Mouse (Mus musculus) forebrain, embryonic 16.5 days (tissue): ENCODE measurements at regions not wholly inside any gene's neighbourhood (a gene's known extent, or its start where the extent isn't known, plus 50 kb on each side); places are given as distances from the start of the nearest gene placed in this dataset.

Source experiments
- ATAC-seq: fragments of 200-750 bp; cut with Nextera tagmentation; 2 replicates; pipeline ENCODE4 v1.8.0; 2017; ENCODE audit warnings: mild to moderate bottlenecking, moderate library complexity
- H3K27ac ChIP-seq: fragments of 300-500 bp; sonication (generic); 2 replicates; pipeline ENCODE4 v1.5.1; 2014; ENCODE audit warnings: low read length, control low read depth
- H3K27me3 ChIP-seq: fragments of 300-500 bp; sonication (generic); replicated peaks from 2 replicates; pipeline ENCODE4 v1.6.1; 2014; ENCODE audit warnings: low read length; ENCODE audit not compliant: control insufficient read depth, insufficient read depth
- H3K36me3 ChIP-seq: fragments of 300-500 bp; sonication (generic); 2 replicates; pipeline ENCODE4 v1.6.1; 2014; ENCODE audit not compliant: control insufficient read depth, insufficient read depth
- H3K4me1 ChIP-seq: fragments of 300-500 bp; sonication (generic); replicated peaks from 2 replicates; pipeline ENCODE4 v1.6.1; 2014; ENCODE audit warnings: low read length; ENCODE audit not compliant: control insufficient read depth, insufficient read depth
- H3K4me2 ChIP-seq: fragments of 300-500 bp; sonication (generic); 2 replicates; pipeline ENCODE4 v1.6.1; 2014; ENCODE audit warnings: mild to moderate bottlenecking, low read length, control low read depth
- H3K4me3 ChIP-seq: fragments of 300-500 bp; sonication (generic); replicated peaks from 2 replicates; pipeline ENCODE4 v1.5.1; 2014; ENCODE audit warnings: mild to moderate bottlenecking, low read length, control low read depth
- H3K9ac ChIP-seq: fragments of 300-500 bp; sonication (generic); replicated peaks from 2 replicates; pipeline ENCODE4 v1.6.1; 2014; ENCODE audit warnings: low read depth, low read length, control low read depth
- H3K9me3 ChIP-seq: fragments of 300-500 bp; sonication (generic); 2 replicates; pipeline ENCODE4 v1.6.1; 2016; ENCODE audit warnings: low read length; ENCODE audit not compliant: control insufficient read depth
- WGBS: fragments of 180-500 bp; shearing (Covaris S2); extraction: QIAGEN DNeasy Blood & Tissue Kit; methylation state at CpG from one replicate; pipeline ENCODE4 v1.1.7; 2014; 5-methylcytosine and 5-hydroxymethylcytosine counted together

DNA sequence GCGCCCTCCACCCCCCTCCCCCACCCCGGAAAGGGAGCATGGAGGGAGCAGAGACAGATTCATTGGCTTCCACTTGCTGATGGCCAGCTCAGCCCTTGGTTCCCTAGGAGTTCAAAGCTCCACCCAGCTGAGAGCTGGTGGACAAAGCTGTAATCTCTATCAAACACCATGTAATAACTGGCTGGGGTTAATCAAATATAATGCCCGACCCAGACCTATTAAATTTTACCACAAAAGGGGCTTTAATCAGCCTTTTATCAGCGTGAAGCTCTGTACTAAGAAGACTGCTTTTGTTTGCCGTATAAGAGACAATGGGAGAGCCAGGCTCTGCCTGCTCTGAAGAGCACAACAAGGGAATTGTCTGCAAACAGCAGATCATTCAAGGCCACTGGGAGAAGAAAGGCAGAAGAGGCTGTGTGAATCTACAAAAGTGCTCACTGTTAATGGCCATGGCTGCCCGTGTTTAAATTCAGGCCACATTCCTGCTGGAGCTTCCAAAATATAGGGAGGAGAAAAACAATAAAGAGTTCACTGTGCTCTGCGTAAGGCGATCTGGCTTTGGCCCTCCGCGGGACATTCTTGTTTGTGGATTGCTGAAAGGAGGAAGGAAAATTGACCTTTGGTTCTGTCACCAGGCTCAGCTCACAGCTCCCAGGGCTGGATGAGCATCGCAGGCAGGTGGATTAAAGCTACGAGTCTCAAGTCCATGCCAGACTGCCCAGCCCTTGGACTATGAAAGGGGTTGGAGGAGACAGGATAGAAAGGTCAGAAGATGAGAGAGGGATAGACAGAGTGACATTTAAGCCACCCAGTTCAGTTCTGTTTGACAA, 114.4 kb upstream of the Foxn2 start:
- peak overlapping the region; percentile 5; the same call in 1 of the 2 replicates for H3K9ac ChIP-seq
- 9% methylated on average over 12 of the region's 12 CpGs for WGBS
- ATAC-seq, result peak; percentile 59

DNA sequence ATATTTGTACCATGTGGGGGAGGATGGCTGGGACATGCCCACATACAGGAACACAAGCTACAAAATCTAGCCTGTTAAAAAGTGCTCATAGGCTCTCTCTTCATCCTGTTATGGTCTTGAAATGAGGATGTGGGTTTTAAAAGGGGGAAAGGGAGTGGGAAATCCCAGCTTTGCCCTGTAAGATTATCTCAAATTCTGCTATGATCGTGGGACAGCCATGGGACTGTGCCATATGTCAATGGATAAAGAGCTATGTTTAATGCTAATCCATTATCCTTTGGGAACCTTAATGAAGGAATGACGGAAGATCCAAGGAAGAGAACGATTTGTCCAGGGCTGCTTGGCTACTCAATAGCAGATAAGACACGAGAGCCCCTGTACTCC, 113.8 kb upstream of the Foxn2 start:
- Histone ChIP-seq H3K27ac (no peak overlapping the region), H3K9me3 (no peaks in the 10 kb centered on the region), H3K9ac (no peak overlapping the region), H3K4me1 (peaks cover 13% of the 10 kb centered on the region), H3K27me3 (no peaks in the 10 kb centered on the region), H3K4me3 (no peak overlapping the region), H3K36me3 (no peaks in the 10 kb centered on the region), H3K4me2 (no peak overlapping the region)
- ATAC-seq, result no peak
- WGBS, result 79% methylated on average over 4 of the region's 4 CpGs

More for the DNA sequence above, 114.4 kb upstream of the Foxn2 start:
- H3K4me1 ChIP-seq, result peaks cover 13% of the 10 kb centered on the region
- H3K36me3 ChIP-seq, result no peaks in the 10 kb centered on the region
- no peak overlapping the region; the same call in 1 of the 2 replicates for H3K27ac ChIP-seq
- no peak overlapping the region for H3K4me3 ChIP-seq
- no peaks in the 10 kb centered on the region for H3K9me3 ChIP-seq
- no peaks in the 10 kb centered on the region for H3K27me3 ChIP-seq
- H3K4me2 ChIP-seq, result no peak overlapping the region

DNA sequence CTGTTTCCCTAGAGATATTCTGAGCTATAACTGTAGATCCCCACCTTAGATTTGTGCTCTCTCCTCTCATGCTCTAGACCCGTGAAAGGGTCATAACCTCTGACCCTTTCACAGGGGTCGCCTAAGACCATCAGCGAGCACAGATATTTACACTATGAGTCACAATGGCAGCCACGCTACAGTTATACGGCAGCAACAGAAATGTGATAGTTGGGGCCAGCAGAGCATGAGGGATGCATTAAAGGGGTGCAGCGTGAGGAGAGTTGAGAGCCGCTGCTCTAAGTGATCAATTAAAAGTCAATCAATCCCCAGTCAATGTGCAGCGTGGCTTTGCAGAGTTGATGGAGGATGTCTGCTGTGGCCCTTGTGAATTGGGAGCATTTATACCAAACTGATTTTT, 112.7 kb upstream of the Foxn2 start:
- Histone ChIP-seq H3K4me3 (no peak overlapping the region), H3K36me3 (no peaks in the 10 kb centered on the region), H3K9me3 (no peaks in the 10 kb centered on the region), H3K27me3 (no peaks in the 10 kb centered on the region), H3K4me1 (peaks cover 13% of the 10 kb centered on the region), H3K4me2 (no peak overlapping the region), H3K9ac (no peak overlapping the region), H3K27ac (no peak overlapping the region)
- WGBS, result 70% methylated on average over 8 of the region's 8 CpGs
- ATAC-seq, result no peak

DNA sequence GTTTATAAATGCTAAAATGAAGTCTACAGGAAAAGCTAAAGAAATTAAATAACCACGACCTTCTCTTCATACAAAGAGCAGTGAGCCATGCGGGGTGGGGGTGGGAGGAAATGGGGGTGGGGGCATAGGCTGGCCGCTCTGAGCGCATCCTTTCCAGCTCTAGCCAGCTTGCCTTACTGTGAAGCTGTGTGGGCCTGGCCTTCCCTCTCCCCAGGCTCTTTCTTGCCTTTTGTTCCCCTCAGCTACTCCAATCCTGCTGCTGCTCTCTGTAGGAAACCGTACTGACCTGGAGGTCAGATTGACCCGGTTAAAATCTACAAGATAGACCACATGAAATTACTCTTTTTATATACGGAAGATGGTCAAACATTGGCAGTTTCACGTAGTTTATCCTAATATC, 111.7 kb upstream of the Foxn2 start:
- Histone ChIP-seq H3K27me3 (no peaks in the 10 kb centered on the region), H3K4me1 (peaks cover 13% of the 10 kb centered on the region), H3K9ac (no peak overlapping the region), H3K4me2 (no peak overlapping the region), H3K27ac (no peak overlapping the region), H3K9me3 (no peaks in the 10 kb centered on the region), H3K36me3 (no peaks in the 10 kb centered on the region), H3K4me3 (no peak overlapping the region)
- 15% methylated on average over 8 of the region's 8 CpGs for WGBS
- no peak for ATAC-seq

DNA sequence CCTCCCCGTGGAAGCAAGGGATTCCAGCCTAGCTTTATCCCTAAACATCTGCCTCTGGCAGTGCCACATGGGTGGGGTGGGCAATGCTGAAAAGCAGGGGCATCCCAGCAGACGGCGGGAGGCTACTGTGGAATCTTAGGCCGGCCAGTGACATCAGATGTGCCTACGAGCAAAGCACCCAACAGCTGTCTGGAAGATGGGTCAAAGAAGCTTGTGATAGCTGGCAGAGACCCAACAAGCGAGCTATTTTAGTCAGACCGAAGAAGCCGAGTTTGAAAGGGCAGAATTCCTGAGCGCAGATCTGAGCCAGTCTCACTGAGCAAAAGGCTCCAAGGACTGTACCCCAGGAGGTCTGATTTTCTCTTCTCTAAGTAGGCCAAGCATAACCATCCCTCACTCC, 110.8 kb upstream of the Foxn2 start:
- H3K9ac ChIP-seq, result no peak overlapping the region
- H3K9me3 ChIP-seq, result no peaks in the 10 kb centered on the region
- no peak for ATAC-seq
- 65% methylated on average over 9 of the region's 9 CpGs for WGBS
- H3K36me3 ChIP-seq, result no peaks in the 10 kb centered on the region
- no peak overlapping the region for H3K4me3 ChIP-seq
- H3K4me2 ChIP-seq, result no peak overlapping the region
- H3K4me1 ChIP-seq, result peaks cover 13% of the 10 kb centered on the region
- H3K27ac ChIP-seq, result no peak overlapping the region
- no peaks in the 10 kb centered on the region for H3K27me3 ChIP-seq

DNA sequence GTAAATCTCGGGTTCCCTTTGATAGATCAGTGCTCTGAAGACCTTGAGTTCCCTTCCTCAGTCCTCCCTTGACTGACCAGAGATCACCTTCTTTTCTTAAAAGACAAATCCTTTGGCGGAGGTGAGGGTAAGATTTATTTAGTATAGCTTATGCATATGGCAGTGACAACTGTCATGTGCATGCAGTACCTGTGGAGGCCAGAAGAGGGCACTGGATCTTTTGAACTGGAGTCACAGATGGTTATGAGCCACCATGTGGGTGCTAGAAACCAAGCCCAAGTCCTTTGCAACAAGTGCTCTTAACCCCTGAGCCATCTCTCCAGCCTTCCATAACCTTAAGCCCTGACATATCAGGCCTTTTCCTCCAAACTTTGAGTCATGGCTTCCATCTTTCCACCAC, 110.4 kb upstream of the Foxn2 start:
- no peak overlapping the region for H3K4me2 ChIP-seq
- no peak overlapping the region for H3K27ac ChIP-seq
- H3K9me3 ChIP-seq, result no peaks in the 10 kb centered on the region
- WGBS, result 88% methylated on average over 2 of the region's 2 CpGs
- H3K9ac ChIP-seq, result no peak overlapping the region
- H3K36me3 ChIP-seq, result no peaks in the 10 kb centered on the region
- H3K4me1 ChIP-seq, result peaks cover 13% of the 10 kb centered on the region
- H3K4me3 ChIP-seq, result no peak overlapping the region
- ATAC-seq, result no peak
- H3K27me3 ChIP-seq, result no peaks in the 10 kb centered on the region

DNA sequence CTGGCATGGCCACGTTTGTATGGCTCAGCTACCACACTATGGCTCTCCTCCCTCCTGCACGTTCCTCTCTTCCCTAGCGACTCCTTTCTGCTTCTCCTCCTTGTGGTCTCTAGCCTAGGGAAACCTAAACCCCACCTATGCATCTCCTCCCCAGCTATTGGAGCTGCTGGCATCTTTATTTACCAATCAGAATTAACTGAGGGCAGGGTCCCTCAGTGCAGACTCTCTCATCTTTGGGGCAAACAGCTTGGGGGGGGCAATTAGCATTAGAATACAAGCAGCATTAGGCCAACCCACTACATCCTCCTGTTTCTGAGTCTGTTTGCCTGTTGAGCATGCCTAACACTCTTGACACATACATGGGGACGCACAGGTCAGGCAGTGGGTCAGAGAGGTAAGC, 106.7 kb upstream of the Foxn2 start:
- H3K4me3 ChIP-seq, result no peak overlapping the region
- H3K9me3 ChIP-seq, result no peaks in the 10 kb centered on the region
- no peak for ATAC-seq
- no peaks in the 10 kb centered on the region for H3K36me3 ChIP-seq
- no peak overlapping the region for H3K9ac ChIP-seq
- no peaks in the 10 kb centered on the region for H3K27me3 ChIP-seq
- 42% methylated on average over 4 of the region's 4 CpGs for WGBS
- no peak overlapping the region for H3K27ac ChIP-seq
- H3K4me2 ChIP-seq, result no peak overlapping the region
- H3K4me1 ChIP-seq, result peaks cover 5% of the 10 kb centered on the region

DNA sequence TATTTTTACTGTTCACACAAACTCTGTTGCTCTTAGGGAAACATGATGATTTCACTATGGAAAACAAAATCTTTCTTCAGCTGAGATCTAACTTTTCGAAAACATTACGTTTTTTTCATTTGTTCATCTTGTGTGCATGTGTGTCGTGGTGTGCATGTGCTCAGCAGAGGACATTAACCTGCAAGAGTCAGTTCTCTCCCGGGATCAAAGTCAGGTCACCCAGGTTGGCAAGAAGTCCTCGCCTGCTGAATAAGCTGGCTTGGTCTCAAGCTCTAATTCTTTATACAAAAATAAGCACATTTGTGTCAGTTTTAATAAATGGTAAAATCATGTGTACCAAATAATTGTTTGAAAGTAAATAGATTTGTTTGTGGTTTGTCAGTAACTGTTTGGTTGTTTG, 105.2 kb upstream of the Foxn2 start:
- Histone ChIP-seq H3K36me3 (no peaks in the 10 kb centered on the region), H3K27ac (no peak overlapping the region), H3K27me3 (no peaks in the 10 kb centered on the region), H3K9me3 (no peaks in the 10 kb centered on the region), H3K4me3 (no peak overlapping the region), H3K4me1 (peaks cover 2% of the 10 kb centered on the region; the same call in 1 of the 2 replicates), H3K9ac (no peak overlapping the region), H3K4me2 (no peak overlapping the region)
- no peak for ATAC-seq
- 82% methylated on average over 5 of the region's 5 CpGs for WGBS

DNA sequence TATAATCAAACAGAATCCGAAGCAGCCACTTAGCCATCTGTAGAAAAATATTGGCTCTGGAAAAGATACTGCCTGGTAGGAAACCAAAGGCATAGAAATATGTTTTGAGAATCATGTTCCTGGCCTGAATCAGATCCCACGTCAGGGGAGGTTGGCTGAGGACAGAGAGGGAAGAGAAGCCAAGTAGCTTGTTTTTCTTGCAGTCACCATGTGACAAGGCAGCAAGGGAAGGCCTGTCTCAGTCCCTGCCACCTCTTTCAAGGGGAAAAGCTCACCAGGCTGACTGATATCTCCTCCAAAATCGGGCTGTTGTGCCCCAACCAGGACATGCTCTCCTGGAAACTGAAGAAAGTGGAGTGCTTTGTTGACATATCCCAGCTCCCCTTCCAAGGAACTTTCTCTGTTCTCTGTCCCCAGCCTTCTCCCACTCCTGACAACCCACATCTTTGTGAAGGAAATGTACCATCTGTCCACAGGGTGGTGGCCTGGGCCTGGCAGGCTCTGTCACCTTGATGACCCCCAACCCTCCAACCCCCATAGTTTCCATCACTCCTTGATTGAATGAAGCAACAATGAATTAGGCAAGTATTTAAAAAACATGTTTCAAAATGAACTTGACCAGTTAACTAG, 104.3 kb upstream of the Foxn2 start:
- WGBS, result 55% methylated on average over 3 of the region's 3 CpGs
- ATAC-seq, result peak; percentile 87

More for the DNA sequence above, 104.3 kb upstream of the Foxn2 start:
- H3K4me3 ChIP-seq, result no peak overlapping the region
- H3K27ac ChIP-seq, result no peak overlapping the region
- H3K9me3 ChIP-seq, result no peaks in the 10 kb centered on the region
- no peaks in the 10 kb centered on the region for H3K36me3 ChIP-seq
- H3K9ac ChIP-seq, result no peak overlapping the region
- no peak overlapping the region for H3K4me2 ChIP-seq
- no peaks in the 10 kb centered on the region for H3K27me3 ChIP-seq
- peaks cover 2% of the 10 kb centered on the region; the same call in 1 of the 2 replicates for H3K4me1 ChIP-seq
